Comparison of ENCODE assay signal across 11 mouse cellular contexts in the genomic region with DNA sequence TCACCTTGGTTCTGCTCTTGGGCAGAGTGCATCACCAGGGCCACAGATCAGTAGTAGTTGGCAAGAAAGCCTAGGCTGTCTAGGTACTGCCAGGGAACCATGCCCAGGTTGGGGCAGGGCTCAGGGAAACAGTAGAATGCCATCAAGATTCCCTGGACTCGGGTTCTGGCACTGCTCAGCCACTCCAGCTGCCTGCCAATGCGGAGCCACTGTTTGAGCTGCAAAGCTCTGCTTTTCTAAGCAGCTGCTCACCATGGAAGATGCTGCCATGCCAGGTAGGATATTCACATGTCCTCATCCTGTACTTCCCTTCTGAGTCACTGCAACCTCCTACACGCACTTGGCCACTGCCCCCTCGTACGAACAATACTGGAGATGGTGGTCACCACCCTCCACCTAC. TPM values are rescaled to one million over a fixed set of nuclear protein-coding genes. Genes with fewer than 3 reads are reported as not detected.
DNase-seq lines count a peak whose midpoint lies in the region; ATAC-seq and TF ChIP-seq lines count a peak whose summit lies in the region.
"Had no signal": no experiment of that assay in that cellular context is flagged by ENCODE, and none has a peak within 500 bp of the region (broad histone marks: within the 10 kb centered on the region; RNA-seq: fewer than 3 reads in every experiment).

No protein-coding gene starts in this region.

- H3K27ac ChIP-seq in liver, embryonic 12.5 days: peak overlapping the region; percentile 51
- no peak overlapping the region for H3K27ac ChIP-seq in liver, postnatal 0 days (ENCODE audit: low read depth)
- peak overlapping the region; percentile 25 for H3K27ac ChIP-seq in left cerebral cortex, adult 2 months
- H3K27ac ChIP-seq: heart, embryonic 15.5 days; midbrain, embryonic 10.5 days had no signal

- no peak overlapping the region for H3K4me3 ChIP-seq in liver, embryonic 12.5 days
- no peak overlapping the region for H3K4me3 ChIP-seq in liver, postnatal 0 days (ENCODE audit: low read depth, low read length)
- H3K4me3 ChIP-seq in left cerebral cortex, adult 2 months: no peak overlapping the region
- H3K4me3 ChIP-seq: heart, embryonic 15.5 days; midbrain, embryonic 10.5 days had no signal

- no peak overlapping the region for H3K4me2 ChIP-seq in liver, embryonic 12.5 days
- H3K4me2 ChIP-seq in liver, postnatal 0 days (ENCODE audit: low read depth, low read length): no peak overlapping the region
- H3K4me2 ChIP-seq: heart, embryonic 15.5 days had no signal

- ATAC-seq in liver, embryonic 12.5 days: no peak
- ATAC-seq in liver, postnatal 0 days: no peak
- no peak for ATAC-seq in erythroid progenitor cell, adult 5-6 weeks (replicated peaks; ENCODE audit: low FRiP score, poor library complexity, severe bottlenecking)
- no peak for ATAC-seq in activated CD4-positive, CD25-positive, alpha-beta regulatory T cell, adult 4 months

- peak; percentile 30 for DNase-seq in adrenal gland, postnatal 25 days
- no peak for DNase-seq in adrenal gland, postnatal 4 days (ENCODE audit: low spot score in 2 of 2)
- DNase-seq in liver, postnatal 0 days: no peak
- DNase-seq in gastrocnemius, postnatal 25 days: peak; percentile 71
- peak in 1 of 2 experiments; percentile 35 for DNase-seq in left cerebral cortex, adult 2 months (ENCODE audit: extremely low spot score in 1 of 2, low spot score in 2 of 2)

- intact Hi-C loops in left cerebral cortex, adult 2 months (cut with DNase I): loop anchor here (5.0 kb wide), 1 partner anchor 89 kb away; no protein-coding TSS in a partner anchor

- no peaks in the 10 kb centered on the region for H3K9me3 ChIP-seq in liver, embryonic 12.5 days (replicated peaks)
- H3K9me3 ChIP-seq in liver, postnatal 0 days (ENCODE audit: low read length): no peaks in the 10 kb centered on the region
- H3K9me3 ChIP-seq: heart, embryonic 15.5 days; midbrain, embryonic 10.5 days had no signal

- H3K36me3 ChIP-seq in liver, embryonic 12.5 days: peaks cover 12% of the 10 kb centered on the region
- H3K36me3 ChIP-seq in liver, postnatal 0 days (replicated peaks; ENCODE audit: insufficient read depth, low read length): no peaks in the 10 kb centered on the region
- H3K36me3 ChIP-seq: heart, embryonic 15.5 days had no signal

- 0 out of 2 replicates have a peak overlapping the region, but pooled peaks have one; percentile 23 for H3K9ac ChIP-seq in liver, embryonic 12.5 days
- no peak overlapping the region for H3K9ac ChIP-seq in liver, postnatal 0 days (replicated peaks)
- H3K9ac ChIP-seq: heart, embryonic 15.5 days had no signal

- no peak for TF ChIP-seq EP300 in liver, postnatal 0 days (IDR thresholded peaks at IDR 0.05; ENCODE audit: low read depth)

- H3K27me3 ChIP-seq in liver, embryonic 12.5 days (replicated peaks): no peaks in the 10 kb centered on the region
- H3K27me3 ChIP-seq in liver, postnatal 0 days (ENCODE audit: insufficient read depth, low read length): no peaks in the 10 kb centered on the region
- H3K27me3 ChIP-seq: heart, embryonic 15.5 days had no signal

- 81% methylated on average over 5 of the region's 5 CpGs for WGBS in liver, embryonic 12.5 days (ENCODE audit: insufficient replicate concordance)
- 82% methylated on average over 5 of the region's 5 CpGs for whole genome bisulfite sequencing in liver, postnatal 0 days (ENCODE audit: insufficient replicate concordance)

- TF ChIP-seq CTCF in liver, postnatal 0 days (IDR thresholded peaks at IDR 0.05; ENCODE audit: low read depth): no peak
- no peak for TF ChIP-seq CTCF in left cerebral cortex, adult 2 months (IDR thresholded peaks at IDR 0.05)

- H3K4me1 ChIP-seq in liver, embryonic 12.5 days: peaks cover 82% of the 10 kb centered on the region
- peaks cover 23% of the 10 kb centered on the region for H3K4me1 ChIP-seq in liver, postnatal 0 days (ENCODE audit: insufficient read depth)

RNA-seq across cellular contexts. Expression of a gene that starts 4.7 kb away (rescaled TPM):
- total RNA-seq in adrenal gland, postnatal 25 days (2021): 22.8 and 24.5 TPM in 2 replicates
- total RNA-seq in adrenal gland, postnatal 4 days (2021): 10 to 100 TPM; 24.0 to 24.2 TPM
- polyA plus RNA-seq in liver, embryonic 12.5 days (2016; fragmentation: Nextera tagmentation; extraction: Ambion mirVana): 20.4 and 21.3 TPM in 2 replicates
- 6.6 and 8.3 TPM in 2 replicates for polyA plus RNA-seq in liver, postnatal 0 days (2015; fragmentation: Nextera tagmentation; extraction: Ambion mirVana)
- 1 to 10 TPM; 5.6 to 6.8 TPM for total RNA-seq in gastrocnemius, postnatal 25 days (2021)
- 10 to 100 TPM; 53.9 to 59.3 TPM for total RNA-seq in left cerebral cortex, adult 2 months (2021)
- 9.6 and 9.7 TPM in 2 replicates for total RNA-seq in erythroid progenitor cell, adult 5-6 weeks (2015; ENCODE audit: low replicate concordance)
- 5.7 and 9.1 TPM in 2 replicates for total RNA-seq in erythroid progenitor cell, adult 5-6 weeks (2017; ENCODE audit: low replicate concordance)
- polyA plus RNA-seq in activated CD4-positive, CD25-positive, alpha-beta regulatory T cell, adult 4 months (2017; shearing (Covaris generic)): 1 to 10 TPM; 5.2 to 7.1 TPM

RNA-seq across cellular contexts. Expression of a gene that starts 28.5 kb away (rescaled TPM):
- total RNA-seq in adrenal gland, postnatal 25 days (2021): not detected in 2 replicates
- total RNA-seq in adrenal gland, postnatal 4 days (2021): 1 to 10 TPM in 1 of 2 experiments, not detected in 1; 1.1 TPM
- polyA plus RNA-seq in liver, embryonic 12.5 days (2016; fragmentation: Nextera tagmentation; extraction: Ambion mirVana): 0.36 and 0.49 TPM in 2 replicates
- polyA plus RNA-seq in liver, postnatal 0 days (2015; fragmentation: Nextera tagmentation; extraction: Ambion mirVana): not detected in 2 replicates
- not detected for total RNA-seq in gastrocnemius, postnatal 25 days (2021)
- total RNA-seq in left cerebral cortex, adult 2 months (2021): under 1 TPM; 0.26 to 0.27 TPM
- not detected in 2 replicates for total RNA-seq in erythroid progenitor cell, adult 5-6 weeks (2015; ENCODE audit: low replicate concordance)
- not detected in 2 replicates for total RNA-seq in erythroid progenitor cell, adult 5-6 weeks (2017; ENCODE audit: low replicate concordance)
- not detected for polyA plus RNA-seq in activated CD4-positive, CD25-positive, alpha-beta regulatory T cell, adult 4 months (2017; shearing (Covaris generic))

RNA-seq across cellular contexts. Expression of a gene that starts 36.1 kb away (rescaled TPM):
- total RNA-seq in adrenal gland, postnatal 25 days (2021): not detected in 2 replicates
- total RNA-seq in adrenal gland, postnatal 4 days (2021): 1 to 10 TPM in 1 of 2 experiments, under 1 TPM in 1; 0.54 to 1.5 TPM
- 5.0 and 7.3 TPM in 2 replicates for polyA plus RNA-seq in liver, embryonic 12.5 days (2016; fragmentation: Nextera tagmentation; extraction: Ambion mirVana)
- 2.0 and 3.8 TPM in 2 replicates for polyA plus RNA-seq in liver, postnatal 0 days (2015; fragmentation: Nextera tagmentation; extraction: Ambion mirVana)
- not detected for total RNA-seq in gastrocnemius, postnatal 25 days (2021)
- under 1 TPM; 0.20 to 0.87 TPM for total RNA-seq in left cerebral cortex, adult 2 months (2021)
- total RNA-seq in erythroid progenitor cell, adult 5-6 weeks (2015; ENCODE audit: low replicate concordance): 13.7 and 13.8 TPM in 2 replicates
- total RNA-seq in erythroid progenitor cell, adult 5-6 weeks (2017; ENCODE audit: low replicate concordance): 13.7 and 18.9 TPM in 2 replicates
- not detected for polyA plus RNA-seq in activated CD4-positive, CD25-positive, alpha-beta regulatory T cell, adult 4 months (2017; shearing (Covaris generic))
- total RNA-seq: left cerebral cortex, postnatal 25 days had no signal
- polyA plus RNA-seq: midbrain, embryonic 10.5 days had no signal

RNA-seq across cellular contexts. Expression of a gene that starts 36.1 kb away (rescaled TPM):
- 110 and 113 TPM in 2 replicates for total RNA-seq in adrenal gland, postnatal 25 days (2021)
- 100 to 1,000 TPM in 1 of 2 experiments, 10 to 100 TPM in 1; 97.7 to 115 TPM for total RNA-seq in adrenal gland, postnatal 4 days (2021)
- 161 and 171 TPM in 2 replicates for polyA plus RNA-seq in liver, embryonic 12.5 days (2016; fragmentation: Nextera tagmentation; extraction: Ambion mirVana)
- polyA plus RNA-seq in liver, postnatal 0 days (2015; fragmentation: Nextera tagmentation; extraction: Ambion mirVana): 56.0 and 58.7 TPM in 2 replicates
- 10 to 100 TPM; 30.0 to 31.9 TPM for total RNA-seq in gastrocnemius, postnatal 25 days (2021)
- total RNA-seq in left cerebral cortex, adult 2 months (2021): 100 to 1,000 TPM in 1 of 2 experiments, 10 to 100 TPM in 1; 96.5 to 118 TPM
- total RNA-seq in erythroid progenitor cell, adult 5-6 weeks (2015; ENCODE audit: low replicate concordance): 1,618 and 1,746 TPM in 2 replicates
- total RNA-seq in erythroid progenitor cell, adult 5-6 weeks (2017; ENCODE audit: low replicate concordance): 1,554 and 1,638 TPM in 2 replicates
- polyA plus RNA-seq in activated CD4-positive, CD25-positive, alpha-beta regulatory T cell, adult 4 months (2017; shearing (Covaris generic)): 10 to 100 TPM; 19.0 to 26.6 TPM

Comparison
In these comparisons a context has a peak if more than half of its experiments do, and no peak if none do; other contexts are left out.
1. DNase-seq: peak in adrenal gland, postnatal 25 days (single experiment) and gastrocnemius, postnatal 25 days (single experiment); none in adrenal gland, postnatal 4 days (0 of 2) and liver, postnatal 0 days (single experiment).
2. RNA of a gene that starts 36.1 kb away (total RNA-seq): 13.7 to 18.9 TPM in erythroid progenitor cell, adult 5-6 weeks; 0.54 to 1.5 TPM in adrenal gland, postnatal 4 days, 0.20 to 0.87 TPM in left cerebral cortex, adult 2 months, not detected in adrenal gland, postnatal 25 days and not detected in gastrocnemius, postnatal 25 days; every median in the first group is over 4 times any median in the second.